Mouse (Mus musculus) midbrain, embryonic 15.5 days (tissue): ENCODE measurements around the gene Usp12. TPM values are rescaled to one million over a fixed set of nuclear protein-coding genes. Genes with fewer than 3 reads are reported as not detected.

Experiments
- ATAC-seq: fragments of 200-750 bp; cut with Nextera tagmentation; replicated peaks from 2 replicates; pipeline ENCODE4 v1.8.0; 2017; ENCODE audit warnings: moderate TSS enrichment
- H3K27ac ChIP-seq: fragments of 300-500 bp; sonication (generic); 2 replicates; pipeline ENCODE4 v1.5.1; 2015; ENCODE audit warnings: mild to moderate bottlenecking, inconsistent platforms
- H3K27me3 ChIP-seq: fragments of 300-500 bp; sonication (generic); replicated peaks from 2 replicates; pipeline ENCODE4 v1.6.1; 2015; ENCODE audit warnings: inconsistent platforms
- H3K36me3 ChIP-seq: fragments of 300-500 bp; sonication (generic); replicated peaks from 2 replicates; pipeline ENCODE4 v1.6.1; 2015; ENCODE audit warnings: inconsistent platforms
- H3K4me1 ChIP-seq: fragments of 300-500 bp; sonication (generic); 2 replicates; pipeline ENCODE4 v1.6.1; 2015; ENCODE audit warnings: inconsistent platforms
- H3K4me2 ChIP-seq: fragments of 300-500 bp; sonication (generic); 2 replicates; pipeline ENCODE4 v1.6.1; 2015; ENCODE audit warnings: inconsistent platforms, mild to moderate bottlenecking, moderate library complexity
- H3K4me3 ChIP-seq: fragments of 300-500 bp; sonication (generic); 2 replicates; pipeline ENCODE4 v1.5.1; 2015; ENCODE audit warnings: mild to moderate bottlenecking, inconsistent platforms
- H3K9ac ChIP-seq: fragments of 300-500 bp; sonication (generic); 2 replicates; pipeline ENCODE4 v1.6.1; 2015; ENCODE audit warnings: mild to moderate bottlenecking, inconsistent platforms
- H3K9me3 ChIP-seq: fragments of 300-500 bp; sonication (generic); 2 replicates; pipeline ENCODE4 v1.6.1; 2016; ENCODE audit warnings: inconsistent platforms
- WGBS: fragments of 180-500 bp; shearing (Covaris S2); methylation state at CpG from one replicate; pipeline ENCODE4 v1.1.7; 2015; ENCODE audit warnings: mixed read lengths; 5-methylcytosine and 5-hydroxymethylcytosine counted together
- polyA plus RNA-seq: library from polyadenylated mRNA; unstranded; fragments of >200 nt; fragmentation: Nextera tagmentation; extraction: Ambion mirVana; gene quantifications from 2 replicates; pipeline ENCODE4 v1.2.1, GENCODE M21; 2015

Gene Usp12
- polyA plus RNA-seq, 1 experiment from 2014 or later: 16.4 TPM

GRCm38 (mm10) chr5:146832435-146832768 is 37.6 kb upstream of the Usp12 start:
- Histone ChIP-seq H3K9ac (peak overlapping the region; percentile 39), H3K4me1 (peaks cover 18% of the 10 kb centered on the region), H3K36me3 (peaks cover 20% of the 10 kb centered on the region; the same call in 1 of the 2 replicates), H3K27ac (peak overlapping the region; percentile 91), H3K27me3 (no peaks in the 10 kb centered on the region), H3K4me3 (peak overlapping the region; percentile 62), H3K4me2 (peak overlapping the region; percentile 65), H3K9me3 (no peaks in the 10 kb centered on the region)
- 44% methylated on average over 7 of the region's 7 CpGs for WGBS
- ATAC-seq: no peak

- Histone ChIP-seq H3K27ac (no peak overlapping the region), H3K9me3 (no peaks in the 10 kb centered on the region), H3K4me3 (no peak overlapping the region), H3K36me3 (no peaks in the 10 kb centered on the region; the same call in 1 of the 2 replicates), H3K9ac (no peak overlapping the region), H3K27me3 (no peaks in the 10 kb centered on the region), H3K4me2 (no peak overlapping the region), H3K4me1 (peaks cover 16% of the 10 kb centered on the region)
- WGBS: 55% methylated on average over 8 of the region's 8 CpGs
- ATAC-seq: no peak
These were observed 34.7 kb upstream of the Usp12 start for GRCm38 (mm10) chr5:146829528-146829927.

- Histone ChIP-seq H3K27me3 (no peaks in the 10 kb centered on the region), H3K36me3 (no peaks in the 10 kb centered on the region), H3K4me1 (no peaks in the 10 kb centered on the region), H3K9ac (no peak overlapping the region), H3K4me3 (no peak overlapping the region), H3K27ac (no peak overlapping the region), H3K4me2 (no peak overlapping the region), H3K9me3 (no peaks in the 10 kb centered on the region)
- 87% methylated on average over 5 of the region's 5 CpGs for WGBS
- ATAC-seq: no peak
These were observed 28.2 kb upstream of the Usp12 start for GRCm38 (mm10) chr5:146823005-146823404.

DNA sequence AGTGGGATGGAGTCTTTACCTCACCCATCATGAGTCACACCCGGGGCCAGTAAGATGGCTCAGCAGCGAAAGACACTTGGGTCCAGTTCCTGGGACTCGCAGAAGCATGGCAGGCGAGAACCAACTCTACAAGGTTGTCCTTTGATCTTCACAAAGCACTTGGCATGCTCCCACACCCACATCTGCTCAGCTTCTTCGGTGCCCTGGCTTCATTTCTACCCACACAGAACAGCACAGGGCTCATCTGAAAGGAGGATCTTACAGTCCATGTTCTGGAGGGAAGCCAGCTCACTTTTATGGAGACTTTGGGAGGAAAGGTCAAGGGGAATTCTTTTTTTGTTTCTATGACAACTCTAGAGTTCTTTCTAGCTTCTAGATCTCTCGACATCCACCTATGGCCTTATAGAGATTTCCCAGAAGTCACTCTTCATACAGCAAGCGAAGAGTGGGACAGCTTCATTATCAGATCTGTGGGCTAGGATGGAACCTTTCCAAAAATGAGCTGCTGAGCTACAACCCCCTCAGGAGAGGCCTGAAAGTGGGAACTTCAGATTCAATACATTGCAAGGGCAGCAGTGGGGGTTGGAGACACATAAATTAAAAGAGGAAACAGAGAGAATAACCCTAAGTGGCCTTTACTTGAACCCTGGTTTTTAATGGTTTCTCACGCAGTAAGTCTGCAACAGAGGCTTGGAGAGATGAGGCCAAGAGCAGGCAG is 24.3 kb upstream of the Usp12 start:
- 72% methylated on average over 8 of the region's 8 CpGs for WGBS
- no peaks in the 10 kb centered on the region for H3K36me3 ChIP-seq
- H3K4me2 ChIP-seq: no peak overlapping the region
- no peak overlapping the region for H3K27ac ChIP-seq
- no peaks in the 10 kb centered on the region for H3K27me3 ChIP-seq
- no peak overlapping the region for H3K4me3 ChIP-seq
- no peak for ATAC-seq
- H3K9ac ChIP-seq: no peak overlapping the region
- no peaks in the 10 kb centered on the region for H3K9me3 ChIP-seq
- H3K4me1 ChIP-seq: no peaks in the 10 kb centered on the region

- no peak overlapping the region for H3K4me2 ChIP-seq
- no peak overlapping the region for H3K27ac ChIP-seq
- no peaks in the 10 kb centered on the region for H3K36me3 ChIP-seq
- H3K4me3 ChIP-seq: no peak overlapping the region
- H3K9me3 ChIP-seq: no peaks in the 10 kb centered on the region
- 85% methylated on average over 8 of the region's 8 CpGs for WGBS
- no peak overlapping the region for H3K9ac ChIP-seq
- no peaks in the 10 kb centered on the region for H3K4me1 ChIP-seq
- no peaks in the 10 kb centered on the region for H3K27me3 ChIP-seq
- ATAC-seq: no peak
These were observed 22.8 kb upstream of the Usp12 start for GRCm38 (mm10) chr5:146817583-146817982.

- no peak overlapping the region for H3K4me3 ChIP-seq
- H3K9ac ChIP-seq: no peak overlapping the region
- WGBS: 89% methylated on average over 4 of the region's 4 CpGs
- no peak overlapping the region for H3K4me2 ChIP-seq
- H3K27ac ChIP-seq: no peak overlapping the region
- ATAC-seq: no peak
- H3K9me3 ChIP-seq: no peaks in the 10 kb centered on the region
- no peaks in the 10 kb centered on the region for H3K27me3 ChIP-seq
- no peaks in the 10 kb centered on the region for H3K36me3 ChIP-seq
- H3K4me1 ChIP-seq: no peaks in the 10 kb centered on the region
These were observed 20.6 kb upstream of the Usp12 start for GRCm38 (mm10) chr5:146815394-146815793.

GRCm38 (mm10) chr5:146813421-146813820 is 18.6 kb upstream of the Usp12 start:
- Histone ChIP-seq H3K27ac (no peak overlapping the region), H3K4me3 (no peak overlapping the region), H3K9ac (no peak overlapping the region), H3K4me2 (no peak overlapping the region), H3K9me3 (no peaks in the 10 kb centered on the region), H3K27me3 (no peaks in the 10 kb centered on the region), H3K36me3 (no peaks in the 10 kb centered on the region), H3K4me1 (no peaks in the 10 kb centered on the region)
- 86% methylated on average over 4 of the region's 4 CpGs for WGBS
- ATAC-seq: no peak

GRCm38 (mm10) chr5:146812866-146813265 is 18.1 kb upstream of the Usp12 start:
- H3K4me2 ChIP-seq: no peak overlapping the region
- 84% methylated on average over 5 of the region's 5 CpGs for WGBS
- no peak overlapping the region for H3K4me3 ChIP-seq
- no peaks in the 10 kb centered on the region for H3K27me3 ChIP-seq
- no peak overlapping the region for H3K9ac ChIP-seq
- H3K4me1 ChIP-seq: no peaks in the 10 kb centered on the region
- no peak for ATAC-seq
- no peak overlapping the region for H3K27ac ChIP-seq
- no peaks in the 10 kb centered on the region for H3K36me3 ChIP-seq
- H3K9me3 ChIP-seq: no peaks in the 10 kb centered on the region

- Histone ChIP-seq H3K36me3 (no peaks in the 10 kb centered on the region), H3K9me3 (no peaks in the 10 kb centered on the region), H3K4me3 (no peak overlapping the region), H3K27me3 (no peaks in the 10 kb centered on the region), H3K9ac (no peak overlapping the region), H3K4me2 (no peak overlapping the region), H3K27ac (no peak overlapping the region), H3K4me1 (no peaks in the 10 kb centered on the region)
- ATAC-seq: no peak
- WGBS: 82% methylated on average over 5 of the region's 5 CpGs
These were observed 15.1 kb upstream of the Usp12 start for GRCm38 (mm10) chr5:146809951-146810350.

DNA sequence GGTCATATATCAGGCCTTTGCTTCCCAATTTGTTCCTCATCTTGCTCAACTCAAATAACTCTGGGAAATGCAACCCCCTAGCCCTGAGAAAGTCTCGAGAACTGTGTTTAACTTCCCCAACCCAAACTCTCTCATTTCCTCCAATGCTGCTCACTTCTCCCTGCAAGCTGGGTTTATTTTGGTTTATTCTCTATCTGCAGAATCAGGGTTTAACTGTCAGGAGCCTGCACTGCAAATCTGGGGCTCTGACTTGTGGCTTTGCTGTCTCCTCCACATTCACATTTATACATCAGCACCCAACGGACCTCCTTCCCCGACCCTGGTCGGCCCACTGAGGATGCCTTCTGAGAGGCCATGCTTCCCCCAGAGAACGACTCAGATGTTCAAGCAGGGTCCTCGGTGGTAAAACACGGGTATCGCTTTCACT is 11.2 kb upstream of the Usp12 start:
- Histone ChIP-seq H3K9ac (no peak overlapping the region), H3K27me3 (no peaks in the 10 kb centered on the region), H3K36me3 (no peaks in the 10 kb centered on the region), H3K4me1 (no peaks in the 10 kb centered on the region), H3K4me3 (no peak overlapping the region), H3K27ac (no peak overlapping the region), H3K4me2 (no peak overlapping the region), H3K9me3 (no peaks in the 10 kb centered on the region)
- no peak for ATAC-seq
- WGBS: 81% methylated on average over 8 of the region's 8 CpGs

DNA sequence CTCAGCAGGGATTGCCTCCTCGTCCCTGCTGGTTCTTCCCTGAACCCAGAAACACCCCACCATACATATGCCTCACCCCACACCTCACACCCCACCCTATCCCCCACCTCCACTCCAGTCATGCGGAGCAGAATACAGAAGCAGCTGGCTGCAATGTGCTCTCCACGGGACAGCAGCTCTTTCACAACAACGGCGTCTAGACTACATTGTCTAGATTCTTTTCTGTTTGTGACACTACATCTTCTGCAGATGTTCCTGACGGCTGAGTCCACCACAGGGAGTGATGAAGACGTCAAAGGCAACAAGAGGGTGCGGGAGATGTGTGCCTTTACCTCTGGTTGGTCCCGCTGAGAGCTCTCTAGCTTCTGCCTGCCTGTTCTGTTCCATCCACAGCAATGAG is 3.2 kb upstream of the Usp12 start:
- H3K27me3 ChIP-seq: no peaks in the 10 kb centered on the region
- no peaks in the 10 kb centered on the region for H3K9me3 ChIP-seq
- WGBS: 39% methylated on average over 9 of the region's 9 CpGs
- H3K9ac ChIP-seq: no peak overlapping the region
- H3K4me3 ChIP-seq: no peak overlapping the region
- no peak overlapping the region for H3K4me2 ChIP-seq
- no peak for ATAC-seq
- H3K36me3 ChIP-seq: no peaks in the 10 kb centered on the region
- H3K4me1 ChIP-seq: peaks cover 12% of the 10 kb centered on the region
- no peak overlapping the region for H3K27ac ChIP-seq

- no peak for ATAC-seq
These were observed 922 bp upstream of the Usp12 start for GRCm38 (mm10) chr5:146795728-146796127.

DNA sequence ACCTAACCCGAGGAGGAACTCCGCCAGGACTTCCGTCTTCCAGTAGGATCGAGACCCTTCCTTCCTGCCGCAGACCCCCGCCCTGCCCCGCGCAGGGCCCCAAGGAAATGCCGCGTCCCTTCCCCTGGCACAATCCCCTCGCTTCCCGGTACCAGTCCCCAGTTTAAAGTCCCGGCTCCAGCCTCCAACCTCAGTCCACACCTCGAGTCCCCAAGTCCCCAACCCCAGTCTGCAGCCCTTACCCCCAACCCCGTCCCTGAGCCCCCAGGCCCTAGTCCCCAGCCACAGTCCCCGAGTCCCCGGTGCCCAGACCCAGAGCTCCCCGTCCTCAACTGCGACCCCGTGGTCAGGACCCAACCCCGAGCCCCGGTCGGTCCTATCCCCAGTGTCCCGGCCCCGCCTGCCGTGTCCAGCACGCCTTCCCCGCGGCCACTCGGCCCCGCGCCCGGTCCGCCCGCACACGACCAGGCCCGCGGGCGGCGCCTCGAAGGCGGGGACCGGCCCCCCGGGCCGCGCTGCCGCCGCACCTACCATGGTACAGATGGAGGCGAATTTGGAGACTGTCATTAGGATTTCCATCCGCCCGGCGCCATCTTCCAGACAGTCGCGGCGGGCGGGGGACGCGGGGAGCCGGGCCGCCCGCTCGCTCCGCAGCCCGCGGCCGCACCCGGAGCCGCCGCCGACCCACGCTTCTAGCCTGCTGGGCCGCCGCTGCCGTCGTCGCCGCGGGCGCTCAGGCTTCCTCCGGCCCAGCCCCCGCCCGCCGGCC is 538 bp downstream of the Usp12 start:
- H3K36me3 ChIP-seq: no peaks in the 10 kb centered on the region
- ATAC-seq: peak; percentile 65
- peak overlapping the region; percentile 93 for H3K9ac ChIP-seq
- no peaks in the 10 kb centered on the region for H3K9me3 ChIP-seq
- H3K4me1 ChIP-seq: peaks cover 44% of the 10 kb centered on the region
- WGBS: under 1% methylated on average over 71 of the region's 83 CpGs
- H3K4me2 ChIP-seq: peak overlapping the region; percentile 81
- H3K27me3 ChIP-seq: no peaks in the 10 kb centered on the region
- peak overlapping the region; percentile 83 for H3K4me3 ChIP-seq
- H3K27ac ChIP-seq: peak overlapping the region; percentile 82

More at GRCm38 (mm10) chr5:146795728-146796127, 922 bp upstream of the Usp12 start:
- H3K36me3 ChIP-seq: no peaks in the 10 kb centered on the region
- 64% methylated on average over 13 of the region's 13 CpGs for WGBS
- H3K9me3 ChIP-seq: no peaks in the 10 kb centered on the region
- H3K4me1 ChIP-seq: peaks cover 35% of the 10 kb centered on the region
- no peaks in the 10 kb centered on the region for H3K27me3 ChIP-seq
- H3K9ac ChIP-seq: no peak overlapping the region
- no peak overlapping the region for H3K4me2 ChIP-seq
- H3K27ac ChIP-seq: peak overlapping the region; percentile 82; the same call in 1 of the 2 replicates
- H3K4me3 ChIP-seq: no peak overlapping the region
